Mouse (Mus musculus) liver, postnatal 0 days (tissue): ENCODE data around the gene Foxo4.

Experiments
- CTCF ChIP-seq: sonication (generic); IDR thresholded peaks from 2 replicates; pipeline ENCODE4 v1.5.1; 2016; ENCODE audit warnings: antibody characterized with exemption, low read depth
- EP300 ChIP-seq: IDR thresholded peaks from 2 replicates; pipeline ENCODE4 v1.6.1; 2016; ENCODE audit warnings: antibody characterized with exemption, low read depth, mild to moderate bottlenecking

DNA sequence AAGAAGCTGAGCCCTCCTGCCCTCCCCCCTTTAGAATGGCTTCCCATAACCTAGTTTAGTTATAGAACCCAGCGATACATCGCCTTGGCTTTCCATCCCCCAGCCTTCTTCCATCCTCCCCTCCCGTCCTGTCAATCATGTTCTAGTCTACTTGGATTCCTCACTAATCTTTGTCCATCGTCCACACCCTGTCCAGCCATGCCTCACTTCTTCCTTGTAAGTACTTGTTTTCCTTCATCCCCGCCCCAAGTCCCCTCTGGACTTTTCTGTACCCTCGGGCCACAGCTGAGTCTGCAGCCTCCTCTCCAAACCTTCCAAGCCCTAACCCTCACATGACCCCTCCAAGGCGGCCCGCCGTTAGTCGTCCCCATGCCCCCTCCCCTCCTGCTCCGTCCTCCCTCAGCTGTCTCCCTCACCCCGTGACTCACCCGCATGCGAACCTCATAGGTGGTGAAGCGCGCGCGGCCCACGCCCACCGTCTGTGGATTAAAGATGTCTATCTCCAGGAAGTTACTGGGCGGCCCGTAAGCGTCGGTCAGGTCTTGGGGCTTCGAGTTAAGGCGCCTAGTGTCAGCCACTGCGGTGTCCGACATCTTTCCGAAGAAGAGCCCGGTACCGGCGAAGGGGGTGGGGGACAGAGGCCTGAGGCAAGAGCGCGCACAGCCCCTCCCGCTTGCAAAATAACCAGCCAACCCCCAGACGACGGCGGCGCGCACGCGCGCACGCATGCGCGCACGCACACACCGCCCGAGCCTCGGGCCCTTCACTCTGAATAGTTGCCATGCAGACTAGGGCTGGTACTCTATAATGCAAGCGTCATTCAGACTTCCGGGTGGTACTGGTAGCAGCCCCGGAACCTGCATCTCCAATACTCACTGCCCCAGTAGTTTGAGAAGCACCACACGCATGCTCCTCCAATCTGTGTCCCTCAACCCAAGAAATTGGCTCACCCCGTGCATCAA, 32.2 kb upstream of the Foxo4 start, which contains the start of gene Snx12:
- TF ChIP-seq EP300 (no peak; the same call in 1 of the 2 replicates), CTCF (no peak)
